Mouse (Mus musculus) gastrocnemius, postnatal 14 days (tissue): ENCODE measurements at regions not wholly inside any gene's neighbourhood (a gene's known extent, or its start where the extent isn't known, plus 50 kb on each side); places are given as distances from the start of the nearest gene placed in this dataset.
"Not testable (repeated sequence)": the region's sequence is repeated elsewhere in the genome, so short reads cannot be mapped to it uniquely, and the experiment has no call there.

Experiments used
- DNase-seq: peaks from one replicate; pipeline ENCODE4 v3.0.0; 2021; ENCODE audit warnings: mixed read lengths
- intact Hi-C: fragments of 180-260 bp; cut with DNase I; formaldehyde crosslinking; loops from one replicate; pipeline ENCODE4 v1.15.1; 2025; ENCODE audit warnings: low total_unique reads

DNA sequence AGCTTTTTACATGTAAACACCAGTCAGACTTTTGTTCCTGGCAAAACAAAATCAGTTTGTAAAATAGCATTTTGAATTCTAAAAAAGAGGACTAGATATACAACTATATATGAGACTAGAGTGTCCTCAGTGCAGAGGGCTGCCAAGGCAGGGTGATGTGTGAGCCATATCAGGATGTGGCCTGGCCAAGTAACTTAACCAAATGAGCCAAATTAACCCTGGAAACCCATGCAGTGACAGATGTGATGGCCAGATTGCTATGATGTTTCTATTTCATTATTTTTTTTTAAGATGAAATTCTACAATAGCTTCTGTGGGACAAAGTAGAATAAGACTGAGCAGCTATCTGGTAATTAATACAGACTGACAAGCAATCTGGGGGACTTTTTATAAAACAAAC, 181.8 kb downstream of the Nova1 start:
- intact Hi-C loops = no loop called here
- no peak for DNase-seq

DNA sequence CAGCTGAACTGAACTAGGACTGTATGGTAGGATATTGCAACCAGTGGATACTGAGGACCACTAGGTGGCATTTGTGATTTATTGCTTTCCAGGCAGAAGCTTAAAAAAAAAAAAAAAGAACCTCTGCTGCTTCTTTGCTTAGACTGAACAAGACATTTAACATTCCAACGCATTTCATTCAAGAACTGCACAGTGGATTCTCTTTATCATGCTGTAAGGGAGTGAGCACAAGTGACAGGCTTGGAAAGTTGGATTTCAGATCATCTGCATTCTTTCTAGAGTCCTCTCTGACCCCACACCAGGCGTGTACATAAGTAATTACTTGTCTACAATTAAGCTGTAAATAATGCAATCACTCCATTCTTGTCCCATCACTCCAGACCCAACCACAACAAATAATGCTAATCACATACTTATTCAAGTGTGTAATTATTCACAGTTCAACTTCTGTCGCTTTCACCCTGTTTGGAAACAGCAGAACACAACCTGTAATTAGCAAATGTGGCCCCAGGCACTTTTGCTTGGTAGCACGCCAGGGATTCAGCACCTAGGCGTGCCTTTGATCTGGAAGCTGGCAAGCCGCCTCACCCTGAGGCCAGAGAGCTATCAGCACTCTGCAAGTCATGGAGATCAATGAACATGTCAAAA, 183.5 kb downstream of the Nova1 start:
- intact Hi-C loops = no loop called here
- no peak for DNase-seq

DNA sequence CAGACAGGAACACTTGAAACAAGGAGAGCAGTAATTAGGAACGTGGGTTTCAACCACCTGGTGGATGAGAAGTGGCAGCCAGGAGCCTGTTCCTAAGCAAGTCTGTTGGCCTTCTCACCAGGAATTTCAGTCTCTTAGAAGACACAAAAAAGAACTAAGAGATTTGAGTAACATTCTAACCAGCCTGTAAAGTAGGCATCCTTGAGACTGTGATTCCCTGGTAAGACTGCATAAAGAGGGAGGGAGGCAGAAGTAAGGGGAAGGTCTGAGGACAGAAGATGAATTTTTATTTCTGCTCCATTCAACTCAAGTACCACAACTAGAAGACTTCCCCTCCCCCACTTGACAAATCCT, 184.0 kb downstream of the Nova1 start:
- intact Hi-C loops = no loop called here

DNA sequence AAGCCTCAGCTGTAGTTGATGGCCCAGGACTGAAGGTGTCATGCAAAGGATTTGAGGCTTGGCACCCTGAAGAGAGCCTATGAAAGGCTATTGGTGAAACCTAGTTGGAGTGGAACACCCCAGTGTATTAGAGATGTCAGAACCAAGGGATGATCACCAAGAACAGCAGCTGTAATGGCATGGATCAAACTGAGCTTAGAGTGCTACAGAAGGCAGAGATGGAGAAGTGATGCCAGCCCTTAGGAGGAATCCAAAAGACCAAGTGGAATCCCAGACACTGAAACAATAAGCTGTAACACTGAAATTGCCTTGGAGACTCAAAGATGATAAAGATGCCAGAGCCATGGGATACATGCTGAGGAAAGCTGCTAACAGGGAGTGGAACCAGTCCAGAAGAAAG, 186.3 kb downstream of the Nova1 start:
- intact Hi-C loops, DNase-seq: not testable (repeated sequence)

More for the DNA sequence above, 184.0 kb downstream of the Nova1 start:
- no peak for DNase-seq

DNA sequence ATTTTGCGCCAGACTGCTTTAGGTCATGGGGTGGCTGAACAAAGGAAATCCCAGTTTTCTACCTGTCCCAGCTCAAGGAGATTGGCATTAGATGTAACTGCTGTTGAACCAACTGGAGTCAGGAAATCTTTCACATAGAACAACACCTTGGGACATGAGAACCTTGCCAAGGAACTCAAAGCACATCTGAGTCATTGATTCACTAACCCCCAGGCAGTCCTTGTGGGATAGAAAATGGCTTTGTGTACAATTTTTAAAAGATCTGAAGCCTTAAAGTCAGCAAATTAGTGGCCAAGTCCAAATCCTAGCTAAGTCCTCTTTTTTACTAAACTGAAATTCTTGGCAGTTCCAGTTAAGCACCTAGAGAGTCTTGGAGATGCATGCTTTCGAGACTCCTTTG, 191.4 kb downstream of the Nova1 start:
- no peak for DNase-seq
- intact Hi-C loops = no loop called here

DNA sequence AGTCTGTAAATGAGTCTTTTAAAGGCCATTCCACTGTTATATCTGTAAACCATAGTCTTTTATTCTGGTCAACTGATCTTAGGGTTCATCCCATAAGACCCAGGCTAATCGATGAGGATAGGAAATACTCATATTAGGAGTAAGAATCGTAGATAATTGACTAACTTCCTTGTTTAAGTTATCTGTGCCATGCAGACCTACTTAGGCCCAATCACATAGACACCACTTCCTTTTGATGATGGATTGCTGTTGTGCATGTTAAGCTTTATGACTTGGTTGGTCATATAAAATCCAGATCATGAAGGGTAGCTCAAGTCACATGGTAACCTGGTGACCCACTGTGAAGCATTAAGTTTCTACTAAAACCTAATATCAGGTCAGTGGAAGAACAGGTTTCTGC, 207.3 kb downstream of the Nova1 start:
- DNase-seq = no peak
- intact Hi-C loops = no loop called here

DNA sequence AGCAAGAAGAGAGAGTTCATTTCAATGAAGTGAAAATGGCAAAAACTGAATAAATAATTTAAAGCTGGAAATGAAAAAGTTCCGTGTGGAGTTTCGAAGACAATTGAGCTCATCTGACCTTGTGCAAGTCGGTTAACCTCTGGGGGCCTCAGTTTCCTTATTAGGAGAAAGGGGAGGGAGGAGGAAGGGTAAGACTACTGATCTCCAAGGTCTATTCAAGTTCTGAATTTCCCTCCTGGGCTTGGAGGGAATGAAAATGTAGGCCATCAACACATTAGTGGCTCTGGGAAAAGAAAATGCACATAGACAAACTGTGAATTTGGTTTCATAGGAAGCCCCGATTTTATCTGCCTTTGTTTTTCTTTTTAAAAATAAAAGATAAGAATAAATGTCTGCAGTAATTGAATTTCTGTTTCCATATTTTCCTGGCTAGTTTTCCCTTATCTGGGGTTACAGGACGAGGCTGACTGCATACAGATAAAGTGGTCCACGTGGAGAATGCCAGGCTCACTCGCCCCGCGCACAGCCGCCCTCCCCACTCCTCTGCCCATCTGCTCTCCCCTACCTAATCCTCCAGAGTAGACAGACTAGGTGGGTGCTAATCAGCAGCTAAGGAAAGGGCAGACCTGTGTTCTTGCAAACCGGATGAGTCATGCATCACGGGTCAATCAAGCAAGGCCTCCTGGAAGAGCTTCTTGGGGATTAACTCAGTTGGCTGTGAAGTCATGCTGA, 209.0 kb downstream of the Nova1 start:
- intact Hi-C loops = no loop called here
- no peak for DNase-seq

DNA sequence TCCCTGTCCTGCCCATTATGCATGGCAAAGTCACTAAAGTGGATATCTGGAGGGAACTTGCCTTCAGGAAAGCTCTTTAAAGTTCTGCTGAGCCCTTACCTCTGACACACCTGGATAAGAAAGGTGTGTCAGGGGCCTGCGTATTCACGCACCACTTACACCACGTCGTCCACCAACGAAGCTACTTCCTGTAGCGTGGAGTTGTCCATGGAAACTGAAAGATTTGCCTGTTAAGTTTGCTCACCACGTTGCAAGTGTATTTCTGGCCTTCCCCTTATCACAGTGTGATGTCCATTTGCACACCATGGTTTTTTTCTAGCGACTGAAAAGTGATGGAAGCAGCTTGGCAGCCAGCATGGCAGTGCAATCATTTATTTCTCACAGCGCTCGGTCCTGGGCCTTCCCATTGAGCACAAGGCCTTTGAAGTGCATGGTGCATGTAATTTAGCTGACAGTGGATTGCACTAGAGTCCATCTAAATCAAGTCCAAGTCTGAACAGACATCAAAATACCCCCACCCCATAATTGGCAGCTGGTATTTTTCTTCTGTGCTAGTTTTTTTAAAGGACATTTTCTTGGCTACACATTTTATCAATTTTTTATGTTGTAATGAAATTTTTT, 210.3 kb downstream of the Nova1 start:
- DNase-seq = no peak
- intact Hi-C loops = no loop called here

DNA sequence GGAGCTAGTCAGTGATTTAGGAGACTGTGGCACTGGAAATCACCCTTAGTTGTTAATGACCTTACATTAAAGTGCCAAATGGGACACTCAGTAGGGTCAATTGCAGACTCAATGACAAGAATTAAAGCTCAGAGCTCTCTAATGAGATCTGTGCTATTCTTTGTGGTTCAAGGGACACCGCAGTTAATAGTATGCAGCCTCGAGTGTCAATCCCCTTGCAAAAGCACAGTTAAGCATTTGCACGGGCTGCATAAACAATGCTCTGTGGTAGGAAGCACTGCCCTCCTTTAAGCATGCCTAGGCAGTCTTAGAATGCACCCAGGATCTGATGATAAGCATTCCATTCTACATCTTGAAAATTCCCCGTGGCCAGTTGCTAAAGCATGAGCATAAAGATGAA, 221.5 kb downstream of the Nova1 start:
- no peak for DNase-seq
- intact Hi-C loops = no loop called here

DNA sequence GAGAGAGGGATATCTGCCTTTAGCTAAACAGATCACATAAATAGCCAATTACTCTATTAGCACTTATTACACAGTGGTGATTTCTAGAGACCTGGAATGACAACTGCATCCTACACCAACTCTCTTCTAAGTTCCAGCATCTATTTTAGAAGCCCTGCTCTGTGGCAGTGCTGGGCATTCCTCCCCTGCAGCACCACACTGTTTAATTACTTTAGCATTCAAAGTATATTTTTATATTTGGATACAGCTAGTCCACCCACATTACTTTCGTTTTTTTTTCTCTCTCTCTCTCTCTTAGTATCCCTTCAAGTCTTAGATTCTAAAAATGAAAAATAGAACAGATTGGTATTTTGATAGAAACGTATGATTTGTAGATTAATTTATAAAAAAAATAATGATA, 250.1 kb downstream of the Nova1 start:
- no peak for DNase-seq
- intact Hi-C loops = no loop called here

DNA sequence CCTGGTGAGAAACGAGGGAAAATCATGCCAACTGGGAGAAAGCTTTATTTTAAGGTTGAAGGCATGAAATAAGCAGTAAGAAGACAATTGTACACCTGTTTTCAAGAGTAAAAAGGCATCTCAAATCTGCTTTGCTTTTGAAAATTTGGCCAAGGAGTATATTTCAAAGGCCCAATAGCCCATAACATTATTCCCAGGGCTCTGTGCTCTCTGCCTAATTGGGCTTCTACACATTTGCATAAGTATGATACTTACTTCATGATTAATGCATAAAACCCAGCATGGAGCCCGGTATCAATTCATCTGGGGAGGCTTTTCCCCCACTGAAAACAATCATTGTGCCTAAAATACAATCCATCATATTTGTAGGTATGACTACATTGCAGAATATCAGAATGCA, 252.4 kb downstream of the Nova1 start:
- DNase-seq = no peak
- intact Hi-C loops = no loop called here

DNA sequence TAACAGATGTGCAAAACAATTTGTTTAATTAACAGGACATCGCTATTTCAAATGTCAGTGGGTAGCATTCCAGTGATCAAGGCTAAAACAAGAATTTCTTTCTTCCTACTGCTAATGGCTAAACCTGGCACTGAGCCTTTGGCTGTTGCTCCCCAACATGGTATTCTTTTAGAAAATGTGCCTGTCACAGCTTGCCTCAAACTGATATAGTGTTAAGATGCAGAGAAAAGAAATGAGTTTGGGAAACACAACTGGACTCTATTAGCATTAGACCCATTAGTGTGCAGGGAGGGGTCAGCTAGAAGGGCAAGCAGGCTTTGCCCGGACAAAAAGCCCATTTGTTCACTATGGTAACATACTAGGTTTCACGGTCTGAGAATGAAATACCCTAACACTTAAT, 297.8 kb downstream of the Nova1 start:
- intact Hi-C loops = no loop called here
- no peak for DNase-seq

DNA sequence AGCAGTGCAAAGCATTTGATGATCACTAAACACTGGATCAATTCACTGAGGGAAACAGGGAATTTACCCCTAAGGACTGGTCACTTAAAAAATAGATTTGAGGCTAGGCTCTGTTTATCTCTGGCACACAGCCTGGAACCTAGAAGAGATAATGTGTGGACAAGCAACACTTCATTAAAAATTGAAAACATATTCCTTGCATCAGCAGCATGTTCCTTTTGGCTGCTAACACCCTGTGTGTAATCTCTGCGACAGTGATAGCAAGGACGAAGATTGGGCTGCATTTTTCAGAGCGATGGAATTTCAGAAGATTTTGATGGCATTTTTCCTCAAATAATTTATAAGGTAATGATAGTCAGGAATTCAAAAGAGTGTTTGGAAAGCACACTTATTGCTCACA, 310.9 kb downstream of the Nova1 start:
- intact Hi-C loops = no loop called here
- no peak for DNase-seq

DNA sequence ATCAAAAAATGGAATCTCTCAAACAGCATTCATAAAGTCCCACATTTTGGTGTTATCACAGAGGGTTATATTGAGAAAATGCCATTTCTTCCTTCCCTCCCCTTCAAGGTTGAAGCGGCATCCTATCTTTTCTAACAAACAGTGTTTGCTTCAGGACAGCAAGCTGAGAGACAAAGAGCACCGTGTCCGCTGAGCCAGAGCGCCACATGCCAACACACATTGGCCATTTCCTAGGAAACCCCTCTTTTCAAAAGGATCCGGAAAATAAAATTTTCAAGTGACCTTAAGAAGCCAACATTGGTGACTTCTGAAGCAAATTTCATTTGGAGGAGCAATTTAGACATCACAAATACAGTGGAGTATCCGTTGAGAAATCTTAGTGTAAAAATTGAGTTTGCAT, 326.3 kb downstream of the Nova1 start:
- no peak for DNase-seq
- intact Hi-C loops = no loop called here

DNA sequence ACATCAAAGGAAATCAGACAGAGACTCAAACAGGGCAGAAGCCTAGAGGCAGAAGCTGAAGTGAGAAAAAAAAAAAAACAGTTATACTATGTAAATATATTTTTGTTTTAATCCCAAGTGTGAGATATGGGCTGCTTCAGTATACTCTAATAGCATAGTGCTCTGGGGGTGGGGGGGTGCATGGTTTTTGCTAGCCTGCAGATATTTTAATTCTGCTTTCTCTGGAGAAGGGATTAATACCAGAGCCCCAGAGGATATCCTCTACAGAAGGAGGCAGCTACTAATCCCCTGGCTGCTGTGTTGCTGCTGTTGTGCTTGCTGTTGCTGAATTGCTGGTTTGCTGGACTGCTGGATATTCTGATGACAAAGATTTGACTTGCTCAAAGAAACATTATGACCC, 367.8 kb downstream of the Nova1 start:
- intact Hi-C loops = no loop called here

DNA sequence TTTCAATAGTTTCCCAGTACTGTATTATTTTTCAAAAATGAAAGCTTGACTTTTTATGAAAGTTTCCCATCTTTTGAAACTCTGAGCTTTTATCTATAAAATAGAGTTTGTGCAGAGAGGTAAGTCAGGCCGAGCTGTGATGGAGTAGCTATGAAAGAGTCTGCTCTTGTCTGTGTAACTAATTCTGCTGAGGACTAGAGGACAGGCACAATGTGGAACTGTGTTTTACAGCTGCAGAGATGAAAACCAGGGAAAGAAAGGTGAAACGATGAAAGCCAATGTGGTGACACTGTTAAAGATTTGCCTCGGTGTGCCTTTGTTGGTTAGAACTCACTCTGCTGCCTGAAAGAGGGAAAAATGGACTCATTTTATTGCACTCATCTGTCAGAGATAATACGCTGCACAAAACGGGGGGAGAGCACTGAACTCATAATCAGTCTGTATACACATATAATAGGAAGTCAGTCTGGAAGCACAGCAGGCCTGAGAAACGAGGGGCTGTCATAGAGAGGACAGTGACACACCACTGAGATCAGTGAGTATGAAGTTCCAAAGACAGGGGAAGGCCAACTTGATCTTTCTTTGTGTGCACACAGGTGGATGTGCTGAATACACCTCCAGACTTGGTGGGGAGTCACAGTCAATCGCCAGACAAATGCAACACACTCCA, 373.9 kb downstream of the Nova1 start:
- no peak for DNase-seq
- intact Hi-C loops = no loop called here

More for the DNA sequence above, 367.8 kb downstream of the Nova1 start:
- no peak for DNase-seq

DNA sequence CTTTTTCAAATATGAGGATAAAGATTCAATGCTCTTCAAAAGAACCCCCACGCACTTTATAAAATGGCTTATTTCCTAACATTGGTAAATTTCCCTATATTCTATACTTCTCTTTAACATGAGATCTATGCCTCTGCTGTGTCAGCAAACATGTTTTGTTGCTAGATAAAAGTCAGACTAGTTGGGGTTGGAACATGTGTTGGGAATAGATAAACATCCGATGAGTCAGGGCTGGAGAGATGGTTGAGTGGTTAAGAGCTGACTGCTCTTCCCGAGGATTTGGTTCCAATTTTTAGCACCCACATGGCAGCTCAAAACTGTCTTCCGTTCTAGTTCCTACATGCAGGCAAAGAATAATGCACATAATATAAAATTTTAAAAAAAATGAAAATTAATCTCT, 399.1 kb downstream of the Nova1 start:
- intact Hi-C loops = no loop called here
- no peak for DNase-seq

DNA sequence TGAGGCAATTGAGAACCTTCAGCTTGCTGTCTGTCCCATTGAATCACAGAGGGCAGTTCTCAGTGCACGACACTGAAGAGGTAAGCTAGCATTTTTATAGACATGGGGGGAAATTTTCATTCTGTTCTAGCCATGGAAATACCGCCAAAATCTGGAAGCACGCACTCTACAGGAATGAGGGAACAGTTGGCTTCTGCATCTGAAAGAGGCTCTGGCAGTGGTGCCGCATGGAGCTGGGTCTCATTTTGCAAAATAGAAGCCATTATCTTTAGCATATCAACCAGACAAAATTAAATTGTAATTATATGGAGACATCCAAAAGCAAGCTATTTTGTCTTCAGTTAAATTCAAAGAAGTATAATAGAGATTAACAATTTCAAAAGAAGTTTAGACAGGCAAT, 399.7 kb downstream of the Nova1 start:
- no peak for DNase-seq
- intact Hi-C loops = no loop called here

DNA sequence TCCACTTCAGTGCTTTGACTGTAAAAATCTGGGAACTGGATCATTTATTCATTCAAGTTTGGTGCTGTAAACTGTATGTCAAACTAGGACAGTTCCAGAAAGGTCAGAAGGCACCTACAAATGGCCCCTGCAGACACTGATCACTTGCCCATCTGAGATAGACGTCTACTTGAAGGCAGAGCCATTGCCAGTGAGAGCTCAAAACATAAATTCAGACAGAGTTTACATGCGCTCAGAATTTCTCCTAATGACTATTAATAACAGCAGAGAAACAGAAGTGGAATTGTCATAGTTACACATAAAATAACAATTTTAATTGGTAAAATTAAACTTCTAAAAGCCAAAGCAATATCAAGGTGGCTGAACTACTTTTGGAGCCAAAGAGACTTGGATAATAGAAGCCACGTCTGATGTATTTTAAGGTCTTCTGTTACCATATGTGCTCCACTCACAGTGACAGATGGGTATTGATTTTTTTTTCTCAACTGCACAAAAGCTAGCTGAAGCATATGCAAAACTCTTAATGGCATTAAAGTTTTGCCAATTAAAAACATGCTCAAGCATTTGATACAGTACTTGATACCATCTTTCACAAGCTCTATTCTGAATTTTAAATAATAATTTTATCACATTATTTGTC, 401.8 kb downstream of the Nova1 start:
- intact Hi-C loops = no loop called here
- no peak for DNase-seq

DNA sequence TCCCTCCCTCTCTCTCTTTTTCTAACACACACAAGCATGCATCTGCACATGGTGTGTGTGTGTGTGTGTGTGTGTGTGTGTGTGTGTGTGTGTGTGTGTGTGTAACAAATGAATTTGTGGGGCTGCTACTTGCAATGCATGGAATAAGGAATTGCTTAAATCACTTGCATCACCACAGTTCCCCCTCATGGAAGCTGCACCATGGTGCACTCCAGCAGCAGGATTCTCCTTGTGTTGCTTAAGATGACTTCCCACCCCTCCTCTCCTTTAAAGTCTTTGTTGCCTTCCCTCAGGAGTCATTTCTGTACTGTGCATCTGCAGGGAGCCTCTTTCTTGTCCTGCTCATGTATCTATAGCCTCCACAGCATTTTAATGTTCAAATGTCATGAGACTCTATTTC, 402.5 kb downstream of the Nova1 start:
- no peak for DNase-seq
- intact Hi-C loops = no loop called here
